Mouse (Mus musculus) forebrain, embryonic 11.5 days (tissue): ENCODE data around the gene Cd55b. TPM values are rescaled to one million over a fixed set of nuclear protein-coding genes. Genes with fewer than 3 reads are reported as not detected.
"Not testable (repeated sequence)": the region's sequence is repeated elsewhere in the genome, so short reads cannot be mapped to it uniquely, and the experiment has no call there.

Source experiments
- ATAC-seq: fragments of 200-750 bp; cut with Nextera tagmentation; replicated peaks from 2 replicates; pipeline ENCODE4 v1.8.0; 2017; ENCODE audit warnings: moderate TSS enrichment; ENCODE audit not compliant: low FRiP score
- DNase-seq: peaks from one replicate; pipeline ENCODE4 v3.0.0-alpha.2; 2017; ENCODE audit warnings: low spot score
- H3K27ac ChIP-seq: fragments of 300-500 bp; sonication (generic); 2 replicates; pipeline ENCODE4 v1.5.1; 2014; ENCODE audit warnings: low read depth, low read length
- H3K27me3 ChIP-seq: fragments of 300-500 bp; sonication (generic); 2 replicates; pipeline ENCODE4 v1.6.1; 2014; ENCODE audit warnings: mild to moderate bottlenecking, low read length, mixed read lengths; ENCODE audit not compliant: control insufficient read depth, insufficient read depth
- H3K36me3 ChIP-seq: fragments of 300-500 bp; sonication (generic); 2 replicates; pipeline ENCODE4 v1.6.1; 2014; ENCODE audit warnings: mild to moderate bottlenecking, low read length, moderate library complexity, mixed read lengths; ENCODE audit not compliant: control insufficient read depth, insufficient read depth
- H3K4me1 ChIP-seq: fragments of 300-500 bp; sonication (generic); replicated peaks from 2 replicates; pipeline ENCODE4 v1.6.1; 2014; ENCODE audit warnings: low read length, mixed read lengths; ENCODE audit not compliant: control insufficient read depth, insufficient read depth
- H3K4me2 ChIP-seq: fragments of 300-500 bp; sonication (generic); 2 replicates; pipeline ENCODE4 v1.6.1; 2014; ENCODE audit warnings: low read depth, mild to moderate bottlenecking, low read length, moderate library complexity, mixed read lengths; ENCODE audit not compliant: severe bottlenecking
- H3K4me3 ChIP-seq: fragments of 300-500 bp; sonication (generic); 2 replicates; pipeline ENCODE4 v1.5.1; 2014; ENCODE audit warnings: low read depth, low read length
- H3K9ac ChIP-seq: fragments of 300-500 bp; sonication (generic); 2 replicates; pipeline ENCODE4 v1.6.1; 2014; ENCODE audit warnings: low read length
- H3K9me3 ChIP-seq: fragments of 300-500 bp; sonication (generic); 2 replicates; pipeline ENCODE4 v1.6.1; 2016; ENCODE audit warnings: low read length, mixed read lengths; ENCODE audit not compliant: control insufficient read depth
- WGBS: fragments of 180-500 bp; shearing (Covaris S2); extraction: QIAGEN DNeasy Blood & Tissue Kit; methylation state at CpG from one replicate; pipeline ENCODE4 v1.1.7; 2014; 5-methylcytosine and 5-hydroxymethylcytosine counted together
- polyA plus RNA-seq: library from polyadenylated mRNA; unstranded; fragments of >200 nt; fragmentation: Nextera tagmentation; extraction: Ambion mirVana; gene quantifications from 2 replicates; pipeline ENCODE4 v1.2.1, GENCODE M21; 2014

Gene Cd55b
- not detected in 2 replicates for polyA plus RNA-seq

- 0 out of 2 replicates have a peak, but pooled peaks have one; percentile 21 for ATAC-seq
- WGBS, result 64% methylated on average over 18 of the region's 18 CpGs
- no peaks in the 10 kb centered on the region for H3K36me3 ChIP-seq
These were observed at the start of gene Cd55b for GRCm38 (mm10) chr1:130422664-130423111. TSS of gene Cd55b (minus strand) at chr1:130423009.

GRCm38 (mm10) chr1:130470074-130470473 lies 47.3 kb upstream of the Cd55b start:
- Histone ChIP-seq H3K9ac (no peak overlapping the region), H3K4me1 (no peaks in the 10 kb centered on the region), H3K9me3 (no peaks in the 10 kb centered on the region), H3K4me2 (no peak overlapping the region), H3K27me3 (no peaks in the 10 kb centered on the region), H3K36me3 (no peaks in the 10 kb centered on the region), H3K27ac (no peak overlapping the region), H3K4me3 (no peak overlapping the region)
- 87% methylated on average over 4 of the region's 4 CpGs for WGBS
- ATAC-seq, result no peak
- no peak for DNase-seq

More at GRCm38 (mm10) chr1:130422664-130423111, at the start of gene Cd55b:
- Histone ChIP-seq H3K9me3 (no peaks in the 10 kb centered on the region), H3K4me2 (no peak within 1 kb of the TSS), H3K27ac (no peak within 1 kb of the TSS), H3K4me1 (no peaks in the 10 kb centered on the region), H3K4me3 (no peak within 1 kb of the TSS), H3K9ac (no peak within 1 kb of the TSS), H3K27me3 (no peaks in the 10 kb centered on the region)
- DNase-seq, result peak; percentile 49

GRCm38 (mm10) chr1:130467453-130467852 lies 44.6 kb upstream of the Cd55b start:
- Histone ChIP-seq H3K4me1 (no peaks in the 10 kb centered on the region), H3K27ac (no peak overlapping the region), H3K4me3 (no peak overlapping the region), H3K36me3 (no peaks in the 10 kb centered on the region), H3K4me2 (no peak overlapping the region), H3K27me3 (no peaks in the 10 kb centered on the region), H3K9me3 (no peaks in the 10 kb centered on the region), H3K9ac (no peak overlapping the region)
- 72% methylated on average over 2 of the region's 2 CpGs for whole genome bisulfite sequencing
- ATAC-seq (no peak), DNase-seq (no peak)

GRCm38 (mm10) chr1:130464173-130464572 lies 41.4 kb upstream of the Cd55b start:
- H3K4me2 ChIP-seq, result no peak overlapping the region
- no peaks in the 10 kb centered on the region for H3K9me3 ChIP-seq
- ATAC-seq, result no peak
- H3K4me3 ChIP-seq, result no peak overlapping the region
- no peak overlapping the region for H3K27ac ChIP-seq
- no peak for DNase-seq
- H3K9ac ChIP-seq, result no peak overlapping the region
- H3K36me3 ChIP-seq, result no peaks in the 10 kb centered on the region
- H3K4me1 ChIP-seq, result no peaks in the 10 kb centered on the region
- H3K27me3 ChIP-seq, result no peaks in the 10 kb centered on the region

- Histone ChIP-seq H3K27me3 (no peaks in the 10 kb centered on the region), H3K4me3 (peak overlapping the region; percentile 54), H3K9me3 (no peaks in the 10 kb centered on the region), H3K27ac (no peak overlapping the region), H3K9ac (peak overlapping the region; percentile 59; the same call in 1 of the 2 replicates), H3K4me1 (no peaks in the 10 kb centered on the region), H3K36me3 (no peaks in the 10 kb centered on the region), H3K4me2 (peak overlapping the region; percentile 73)
- ATAC-seq, result no peak
- 14% methylated on average over 4 of the region's 4 CpGs for WGBS
- no peak for DNase-seq
These were observed 40.1 kb upstream of the Cd55b start for GRCm38 (mm10) chr1:130462867-130463266.

GRCm38 (mm10) chr1:130462084-130462861 lies 39.5 kb upstream of the Cd55b start, which contains the start of gene Cd55:
TSS of gene Cd55 (minus strand) at chr1:130462744.
- no peaks in the 10 kb centered on the region for H3K9me3 ChIP-seq
- peak within 1 kb of the TSS; percentile 73 for H3K4me2 ChIP-seq
- H3K27ac ChIP-seq, result no peak within 1 kb of the TSS
- WGBS, result under 1% methylated on average over 45 of the region's 45 CpGs
- ATAC-seq (peak; percentile 95), DNase-seq (peak; percentile 95)
- H3K4me1 ChIP-seq, result no peaks in the 10 kb centered on the region
- peak within 1 kb of the TSS; percentile 59 for H3K9ac ChIP-seq
- no peaks in the 10 kb centered on the region for H3K27me3 ChIP-seq
- H3K36me3 ChIP-seq, result no peaks in the 10 kb centered on the region
- peak within 1 kb of the TSS; percentile 54 for H3K4me3 ChIP-seq

- no peak for DNase-seq
- no peaks in the 10 kb centered on the region for H3K9me3 ChIP-seq
- no peak overlapping the region for H3K4me3 ChIP-seq
- no peak overlapping the region for H3K9ac ChIP-seq
- ATAC-seq, result no peak
- no peak overlapping the region for H3K4me2 ChIP-seq
- no peak overlapping the region for H3K27ac ChIP-seq
- no peaks in the 10 kb centered on the region for H3K36me3 ChIP-seq
- H3K27me3 ChIP-seq, result no peaks in the 10 kb centered on the region
- 89% methylated on average over 2 of the region's 2 CpGs for WGBS
- no peaks in the 10 kb centered on the region for H3K4me1 ChIP-seq
These were observed 32.3 kb upstream of the Cd55b start for GRCm38 (mm10) chr1:130455111-130455510.

- H3K27ac ChIP-seq, ATAC-seq, H3K27me3 ChIP-seq, DNase-seq, H3K4me2 ChIP-seq, H3K4me1 ChIP-seq, H3K36me3 ChIP-seq, H3K9ac ChIP-seq, H3K4me3 ChIP-seq, H3K9me3 ChIP-seq: not testable (repeated sequence)
- WGBS, result 81% methylated on average over 1 of the region's 1 CpGs
These were observed 20.1 kb upstream of the Cd55b start for GRCm38 (mm10) chr1:130442930-130443329.

- H3K4me1 ChIP-seq, result no peaks in the 10 kb centered on the region
- DNase-seq (no peak), ATAC-seq (no peak)
- no peak overlapping the region for H3K27ac ChIP-seq
- no peaks in the 10 kb centered on the region for H3K27me3 ChIP-seq
- no peak overlapping the region for H3K4me3 ChIP-seq
- no peaks in the 10 kb centered on the region for H3K9me3 ChIP-seq
- no peak overlapping the region for H3K9ac ChIP-seq
- H3K4me2 ChIP-seq, result no peak overlapping the region
- WGBS, result 78% methylated on average over 4 of the region's 4 CpGs
- no peaks in the 10 kb centered on the region for H3K36me3 ChIP-seq
These were observed 8.1 kb upstream of the Cd55b start for GRCm38 (mm10) chr1:130430920-130431319.
